Mouse (Mus musculus) myocyte (in vitro differentiated cells): ENCODE measurements at regions not wholly inside any gene's neighbourhood (a gene's known extent, or its start where the extent isn't known, plus 50 kb on each side); places are given as distances from the start of the nearest gene placed in this dataset.
A peak's percentile ranks its signal among the peaks of the same experiment; 100 is the strongest.

ENCODE experiments used
- H3K27me3 ChIP-seq: one replicate; pipeline ENCODE4 v1.6.1; 2011; ENCODE audit not compliant: control insufficient read depth, insufficient read depth, insufficient read length
- H3K36me3 ChIP-seq: one replicate; pipeline ENCODE4 v1.6.1; 2011; ENCODE audit not compliant: control insufficient read depth, insufficient read depth
- H3K4me2 ChIP-seq: one replicate; pipeline ENCODE4 v1.6.1; 2011; ENCODE audit warnings: low read depth, control low read depth
- H3K4me3 ChIP-seq: one replicate; pipeline ENCODE4 v1.5.1; 2011; ENCODE audit warnings: mild to moderate bottlenecking, control low read depth, moderate library complexity
- H3K79me2 ChIP-seq: one replicate; pipeline ENCODE4 v1.6.1; 2011; ENCODE audit not compliant: control insufficient read depth, insufficient read depth
- H3ac ChIP-seq: one replicate; pipeline ENCODE4 v1.6.1; 2011; ENCODE audit not compliant: control insufficient read depth, insufficient read length
- CEBPB ChIP-seq: IDR thresholded peaks from 2 replicates; pipeline ENCODE4 v1.6.1; 2011; ENCODE audit warnings: mild to moderate bottlenecking, moderate library complexity; ENCODE audit not compliant: poor library complexity, insufficient read depth, severe bottlenecking
- E2F4 ChIP-seq: IDR thresholded peaks from one replicate; pipeline ENCODE4 v1.6.1; 2011; ENCODE audit warnings: mild to moderate bottlenecking, control low read depth, moderate library complexity; ENCODE audit not compliant: insufficient read depth
- MAX ChIP-seq: IDR thresholded peaks from one replicate; pipeline ENCODE4 v1.6.1; 2011; ENCODE audit warnings: low read depth, mild to moderate bottlenecking, control low read depth
- MYOD1 ChIP-seq, 3 experiments: IDR thresholded peaks; one replicate each; pipeline ENCODE4 v1.6.1; 2011; ENCODE audit warnings: control low read depth in 2 of 3, low read depth in 2 of 3, mild to moderate bottlenecking in 2 of 3, moderate library complexity in 1 of 3; ENCODE audit not compliant: insufficient read length in 2 of 3, control insufficient read depth in 1 of 3
- MYOG ChIP-seq, 3 experiments: IDR thresholded peaks; one replicate each; pipeline ENCODE4 v1.6.1; 2011; ENCODE audit warnings: control low read depth in 2 of 3, low read depth in 2 of 3, mild to moderate bottlenecking in 2 of 3; ENCODE audit not compliant: insufficient read length in 2 of 3, control insufficient read depth in 1 of 3, insufficient read depth in 1 of 3
- POLR2A ChIP-seq: IDR thresholded peaks from one replicate; pipeline ENCODE4 v1.6.1; 2011; ENCODE audit warnings: low read depth, mild to moderate bottlenecking, control low read depth, moderate library complexity; ENCODE audit not compliant: insufficient read length
- POLR2AphosphoS2 ChIP-seq: IDR thresholded peaks from one replicate; pipeline ENCODE4 v1.6.1; 2011; ENCODE audit warnings: low read depth, control low read depth; ENCODE audit not compliant: insufficient read length
- REST ChIP-seq: IDR thresholded peaks from one replicate; pipeline ENCODE4 v1.6.1; 2011; ENCODE audit warnings: mild to moderate bottlenecking, control low read depth, moderate library complexity; ENCODE audit not compliant: insufficient read depth, insufficient read length
- SRF ChIP-seq: IDR thresholded peaks from one replicate; pipeline ENCODE4 v1.6.1; 2011; ENCODE audit warnings: low read depth; ENCODE audit not compliant: control insufficient read depth, insufficient read length
- TCF12 ChIP-seq: IDR thresholded peaks from one replicate; pipeline ENCODE4 v1.6.1; 2011; ENCODE audit warnings: mild to moderate bottlenecking, control low read depth; ENCODE audit not compliant: poor library complexity, insufficient read depth, severe bottlenecking
- TCF3 ChIP-seq: IDR thresholded peaks from one replicate; pipeline ENCODE4 v1.6.1; 2011; ENCODE audit warnings: low read depth, control low read depth; ENCODE audit not compliant: insufficient read length
- USF1 ChIP-seq: IDR thresholded peaks from one replicate; pipeline ENCODE4 v1.6.1; 2011; ENCODE audit warnings: low read depth, mild to moderate bottlenecking, control low read depth, moderate library complexity

GRCm38 (mm10) chr2:117867409-117867808 is 244.3 kb upstream of the Thbs1 start:
- H3K79me2 ChIP-seq = no peaks in the 10 kb centered on the region
- no peaks in the 10 kb centered on the region for H3K27me3 ChIP-seq
- no peak overlapping the region for H3ac ChIP-seq
- H3K36me3 ChIP-seq = no peaks in the 10 kb centered on the region
- no peak overlapping the region for H3K4me3 ChIP-seq
- no peak overlapping the region for H3K4me2 ChIP-seq
- TF ChIP-seq MAX (no peak), USF1 (no peak), TCF12 (no peak), TCF3 (no peak)

GRCm38 (mm10) chr2:117868857-117869256 is 242.8 kb upstream of the Thbs1 start:
- H3K79me2 ChIP-seq = no peaks in the 10 kb centered on the region
- no peak overlapping the region for H3K4me3 ChIP-seq
- peak; percentile 68 for TF ChIP-seq TCF12
- peak; percentile 42 to 98 (median 97) for TF ChIP-seq MYOD1 (IDR thresholded peaks at IDR 0.05; ENCODE audit: control insufficient read depth in 1 of 3, insufficient read length in 2 of 3, low read depth in 2 of 3)
- no peak for TF ChIP-seq MAX
- TF ChIP-seq SRF = no peak
- peak; percentile 35 for TF ChIP-seq TCF3
- TF ChIP-seq MYOG (IDR thresholded peaks at IDR 0.05; ENCODE audit: control insufficient read depth in 1 of 3, insufficient read depth in 1 of 3, insufficient read length in 2 of 3, low read depth in 2 of 3) = peak in 2 of 3 experiments; percentile 57 to 75
- 0 out of 2 replicates have a peak, but pooled peaks have one; percentile 27 for TF ChIP-seq CEBPB
- H3K27me3 ChIP-seq = no peaks in the 10 kb centered on the region
- no peak overlapping the region for H3K4me2 ChIP-seq
- no peaks in the 10 kb centered on the region for H3K36me3 ChIP-seq
- H3ac ChIP-seq = no peak overlapping the region

- no peaks in the 10 kb centered on the region for H3K79me2 ChIP-seq
- no peak overlapping the region for H3K4me3 ChIP-seq
- H3ac ChIP-seq = no peak overlapping the region
- TF ChIP-seq TCF3 (no peak), POLR2A (no peak), MAX (no peak), SRF (no peak), USF1 (no peak), E2F4 (no peak), MYOD1 (IDR thresholded peaks at IDR 0.05; ENCODE audit: control insufficient read depth in 1 of 3, insufficient read length in 2 of 3, low read depth in 2 of 3) (no peak), MYOG (IDR thresholded peaks at IDR 0.05; ENCODE audit: control insufficient read depth in 1 of 3, insufficient read depth in 1 of 3, insufficient read length in 2 of 3, low read depth in 2 of 3) (no peak), TCF12 (no peak)
- no peaks in the 10 kb centered on the region for H3K27me3 ChIP-seq
- no peak overlapping the region for H3K4me2 ChIP-seq
- no peaks in the 10 kb centered on the region for H3K36me3 ChIP-seq
These were observed 240.0 kb upstream of the Thbs1 start for GRCm38 (mm10) chr2:117871507-117872282.

GRCm38 (mm10) chr2:117877816-117878215 is 233.9 kb upstream of the Thbs1 start:
- no peak overlapping the region for H3ac ChIP-seq
- H3K79me2 ChIP-seq = no peaks in the 10 kb centered on the region
- H3K4me3 ChIP-seq = no peak overlapping the region
- H3K4me2 ChIP-seq = no peak overlapping the region
- H3K36me3 ChIP-seq = no peaks in the 10 kb centered on the region
- no peaks in the 10 kb centered on the region for H3K27me3 ChIP-seq
- no peak for TF ChIP-seq MAX
- no peak for TF ChIP-seq REST
- no peak for TF ChIP-seq CEBPB
- no peak for TF ChIP-seq USF1
- no peak for TF ChIP-seq TCF12
- no peak for TF ChIP-seq POLR2AphosphoS2

- Histone ChIP-seq H3K79me2 (no peaks in the 10 kb centered on the region), H3K4me2 (peak overlapping the region; percentile 68)
- TF ChIP-seq MAX (no peak), MYOD1 (IDR thresholded peaks at IDR 0.05; ENCODE audit: control insufficient read depth in 1 of 3, insufficient read length in 2 of 3, low read depth in 2 of 3) (peak; percentile 8 to 68 (median 57)), POLR2A (no peak), SRF (no peak), MYOG (IDR thresholded peaks at IDR 0.05; ENCODE audit: control insufficient read depth in 1 of 3, insufficient read depth in 1 of 3, insufficient read length in 2 of 3, low read depth in 2 of 3) (peak in 1 of 3 experiments; percentile 61), POLR2AphosphoS2 (no peak), E2F4 (no peak), REST (no peak), CEBPB (peak; percentile 27; the same call in 1 of the 2 replicates), TCF12 (peak; percentile 50), USF1 (no peak), TCF3 (no peak)
These were observed 229.5 kb upstream of the Thbs1 start for GRCm38 (mm10) chr2:117882136-117882535.

More at GRCm38 (mm10) chr2:117882136-117882535, 229.5 kb upstream of the Thbs1 start:
- Histone ChIP-seq H3K4me3 (no peak overlapping the region), H3ac (no peak overlapping the region), H3K36me3 (no peaks in the 10 kb centered on the region), H3K27me3 (no peaks in the 10 kb centered on the region)
